Mouse (Mus musculus): Measurements from ENCODE around the gene Zfp687.

DNA sequence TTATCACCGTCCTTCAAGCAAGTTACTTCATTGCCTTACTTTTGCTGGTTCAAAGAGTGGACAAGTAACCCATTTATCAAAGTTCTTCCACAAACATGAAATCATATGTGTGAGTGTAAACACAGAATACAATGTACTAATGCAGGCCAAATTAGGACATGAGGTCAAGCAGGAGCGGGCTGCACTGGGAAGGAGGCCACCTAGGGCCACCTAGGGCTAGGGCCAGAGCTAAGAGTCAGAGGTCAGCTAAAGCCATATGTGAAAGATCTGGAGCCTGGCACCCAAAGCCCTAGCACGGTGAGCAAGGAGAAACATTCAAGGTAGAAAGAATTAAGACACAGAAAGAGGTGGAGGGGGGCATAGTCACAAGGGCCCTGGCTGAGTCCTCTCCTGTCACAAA lies 2.3 kb downstream of the Zfp687 start:
- TF ChIP-seq POLR2A (IDR thresholded peaks at IDR 0.05; ENCODE audit: extremely low read depth, insufficient read depth, low read length) = no peak
- TF ChIP-seq CTCF (IDR thresholded peaks at IDR 0.05; ENCODE audit: low read depth, low read length) = no peak
